Mouse (Mus musculus): Measurements from ENCODE around the gene Rbbp4. TPM values are rescaled to one million over a fixed set of nuclear protein-coding genes. Genes with fewer than 3 reads are reported as not detected.

Gene Rbbp4
- polyA plus RNA-seq (2015; fragmentation: Nextera tagmentation; extraction: Ambion mirVana): 149 and 153 TPM in 2 replicates

DNA sequence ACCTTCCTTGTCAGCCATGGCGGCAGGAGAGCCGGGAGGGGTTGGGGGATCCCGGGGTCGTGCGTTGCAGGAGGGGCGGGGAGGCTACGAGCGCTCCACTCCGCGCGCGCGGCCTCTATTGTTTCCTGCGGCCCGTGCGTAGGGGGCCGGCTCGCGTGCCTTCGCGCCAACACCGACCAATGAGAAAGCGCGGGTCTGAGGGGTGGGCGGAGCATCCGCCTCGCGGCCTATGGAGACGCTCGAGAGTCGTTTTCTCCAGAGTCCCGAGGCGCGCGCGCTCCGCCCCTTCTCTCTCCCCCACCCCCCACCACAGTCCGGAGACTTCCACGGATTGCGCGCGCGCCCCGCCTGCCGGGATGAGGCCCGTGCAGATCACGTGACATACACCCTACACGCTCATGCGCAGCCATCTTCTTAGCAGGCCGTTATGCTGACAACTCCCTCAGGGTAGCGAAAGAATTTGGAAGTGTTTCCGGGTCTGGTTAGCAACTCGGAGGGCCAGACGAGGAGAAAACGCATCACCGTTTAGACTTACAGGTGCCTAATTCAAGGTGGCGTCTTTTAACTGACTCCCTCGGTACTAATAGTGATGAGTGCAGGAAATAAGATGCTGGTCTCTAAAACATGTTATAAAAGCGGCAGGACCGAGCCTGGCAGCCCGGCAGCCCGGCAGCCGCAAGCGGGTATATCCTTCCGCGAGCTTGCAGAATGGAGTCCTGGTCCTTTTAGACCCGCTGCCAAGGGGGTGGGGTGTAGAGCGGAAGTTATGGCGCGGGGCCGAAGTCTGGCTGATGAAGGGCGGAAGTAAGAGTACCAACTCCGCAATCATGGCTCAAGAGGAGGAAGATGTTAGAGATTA is at the start of gene Rbbp4, which contains the start of gene Zbtb8os:
Gene Rbbp4, minus strand, starts transcription at position 155 of the 859 bp plus-strand sequence.
Gene Zbtb8os, plus strand, starts transcription at position 480 of the 859 bp plus-strand sequence.
- peak within 1 kb of the TSS; percentile 86 for H3K4me3 ChIP-seq (ENCODE audit: low read depth, low read length)

DNA sequence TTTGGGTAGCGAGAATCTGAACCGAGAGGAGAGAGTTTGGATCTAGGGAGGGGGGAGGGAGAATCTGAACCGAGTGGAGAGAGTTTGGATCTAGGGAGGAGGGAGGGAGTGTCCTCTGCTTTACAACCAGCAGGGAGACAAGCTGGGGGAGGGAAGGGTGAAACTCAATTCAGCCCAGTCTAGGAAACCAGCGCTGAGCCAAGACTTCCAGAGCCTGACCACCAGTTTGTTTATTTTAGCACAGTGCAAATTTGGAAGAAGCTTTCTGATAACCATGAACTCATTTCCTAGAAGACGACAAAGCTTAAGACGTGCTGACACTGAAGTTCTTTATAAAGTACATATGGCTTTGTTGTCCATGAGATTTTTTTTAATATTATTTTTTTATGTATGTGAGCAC is 49.3 kb upstream of the Rbbp4 start:
- H3K4me1 ChIP-seq (replicated peaks; ENCODE audit: control insufficient read depth, insufficient read depth): no peaks in the 10 kb centered on the region
- H3K4me2 ChIP-seq (replicated peaks; ENCODE audit: low read depth): peak overlapping the region; percentile 21
- H3K9ac ChIP-seq (ENCODE audit: low read length): no peak overlapping the region
- WGBS: 6% methylated on average over 6 of the region's 6 CpGs
- H3K9me3 ChIP-seq (ENCODE audit: control insufficient read depth, low read length): no peaks in the 10 kb centered on the region
- H3K27me3 ChIP-seq (ENCODE audit: control insufficient read depth, insufficient read depth, low read length): no peaks in the 10 kb centered on the region
- no peaks in the 10 kb centered on the region for H3K36me3 ChIP-seq (ENCODE audit: control insufficient read depth, insufficient read depth, low read length)
- no peak overlapping the region for H3K4me3 ChIP-seq (ENCODE audit: low read depth, low read length)
- DNase-seq (ENCODE audit: low spot score) (peak; percentile 53), ATAC-seq (ENCODE audit: low FRiP score, low TSS enrichment) (peak; percentile 82)
- H3K27ac ChIP-seq (replicated peaks): peak overlapping the region; percentile 75
- TF ChIP-seq CTCF (IDR thresholded peaks at IDR 0.05; ENCODE audit: low read depth) (no peak), EP300 (optimal IDR thresholded peaks at IDR 0.05) (no peak)

More for the DNA sequence above, at the start of gene Rbbp4, which contains the start of gene Zbtb8os:
- ATAC-seq (ENCODE audit: low FRiP score, low TSS enrichment) (peak; percentile 97), DNase-seq (ENCODE audit: low spot score) (peak; percentile 100)
- TF ChIP-seq EP300 (optimal IDR thresholded peaks at IDR 0.05) (peak; percentile 92), CTCF (IDR thresholded peaks at IDR 0.05; ENCODE audit: low read depth) (no peak; the same call in 1 of the 2 replicates)
- Histone ChIP-seq H3K36me3 (ENCODE audit: control insufficient read depth, insufficient read depth, low read length) (0 out of 2 replicates have a peak, but pooled peaks cover 3% of the 10 kb centered on the region), H3K4me2 (replicated peaks; ENCODE audit: low read depth) (peak within 1 kb of the TSS; percentile 80), H3K9me3 (ENCODE audit: control insufficient read depth, low read length) (no peaks in the 10 kb centered on the region), H3K4me1 (replicated peaks; ENCODE audit: control insufficient read depth, insufficient read depth) (0 out of 2 replicates have a peak, but pooled peaks cover 2% of the 10 kb centered on the region), H3K27ac (replicated peaks) (peak within 1 kb of the TSS; percentile 97), H3K27me3 (ENCODE audit: control insufficient read depth, insufficient read depth, low read length) (no peaks in the 10 kb centered on the region), H3K9ac (ENCODE audit: low read length) (peak within 1 kb of the TSS; percentile 93)
- WGBS: under 1% methylated on average over 62 of the region's 73 CpGs

DNA sequence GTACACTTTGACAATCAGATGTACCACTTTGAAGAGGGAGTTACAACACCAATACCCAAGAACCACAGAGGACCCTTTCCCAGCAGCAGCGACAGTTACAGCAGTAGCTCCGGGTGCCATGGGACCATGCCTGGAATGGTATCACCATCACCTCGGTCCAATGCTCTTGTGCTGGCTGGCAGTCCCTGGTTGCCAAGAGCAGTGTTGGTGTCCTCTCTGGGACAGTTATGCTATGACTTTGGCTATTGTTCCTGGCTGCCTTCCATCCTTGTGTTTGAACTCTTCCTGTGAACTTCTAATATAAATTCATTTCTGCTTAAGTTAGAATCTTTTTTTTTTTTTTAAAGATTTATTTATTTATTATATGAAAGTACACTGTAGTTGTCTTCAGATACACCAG is 48.4 kb upstream of the Rbbp4 start:
- no peaks in the 10 kb centered on the region for H3K36me3 ChIP-seq (ENCODE audit: control insufficient read depth, insufficient read depth, low read length)
- ATAC-seq (ENCODE audit: low FRiP score, low TSS enrichment) (no peak), DNase-seq (ENCODE audit: low spot score) (no peak)
- no peak for TF ChIP-seq EP300 (optimal IDR thresholded peaks at IDR 0.05)
- no peak overlapping the region for H3K27ac ChIP-seq (replicated peaks)
- H3K27me3 ChIP-seq (ENCODE audit: control insufficient read depth, insufficient read depth, low read length): no peaks in the 10 kb centered on the region
- H3K9me3 ChIP-seq (ENCODE audit: control insufficient read depth, low read length): no peaks in the 10 kb centered on the region
- no peak overlapping the region for H3K4me3 ChIP-seq (ENCODE audit: low read depth, low read length)
- WGBS: 84% methylated on average over 3 of the region's 3 CpGs
- no peak overlapping the region for H3K4me2 ChIP-seq (replicated peaks; ENCODE audit: low read depth)
- no peak overlapping the region for H3K9ac ChIP-seq (ENCODE audit: low read length)
- H3K4me1 ChIP-seq (replicated peaks; ENCODE audit: control insufficient read depth, insufficient read depth): no peaks in the 10 kb centered on the region

- Histone ChIP-seq H3K36me3 (ENCODE audit: control insufficient read depth, insufficient read depth, low read length) (no peaks in the 10 kb centered on the region), H3K4me3 (ENCODE audit: low read depth, low read length) (no peak overlapping the region), H3K27me3 (ENCODE audit: control insufficient read depth, insufficient read depth, low read length) (no peaks in the 10 kb centered on the region), H3K27ac (replicated peaks) (peak overlapping the region; percentile 63), H3K9ac (ENCODE audit: low read length) (no peak overlapping the region), H3K4me1 (replicated peaks; ENCODE audit: control insufficient read depth, insufficient read depth) (no peaks in the 10 kb centered on the region), H3K4me2 (replicated peaks; ENCODE audit: low read depth) (no peak overlapping the region), H3K9me3 (ENCODE audit: control insufficient read depth, low read length) (no peaks in the 10 kb centered on the region)
- no peak for TF ChIP-seq EP300 (optimal IDR thresholded peaks at IDR 0.05)
- no peak for TF ChIP-seq CTCF (IDR thresholded peaks at IDR 0.05; ENCODE audit: low read depth)
- ATAC-seq (ENCODE audit: low FRiP score, low TSS enrichment) (no peak), DNase-seq (ENCODE audit: low spot score) (no peak)
- WGBS: 83% methylated on average over 2 of the region's 2 CpGs
Measured at GRCm38 (mm10) chr4:129382488-129382887, 47.3 kb upstream of the Rbbp4 start.

DNA sequence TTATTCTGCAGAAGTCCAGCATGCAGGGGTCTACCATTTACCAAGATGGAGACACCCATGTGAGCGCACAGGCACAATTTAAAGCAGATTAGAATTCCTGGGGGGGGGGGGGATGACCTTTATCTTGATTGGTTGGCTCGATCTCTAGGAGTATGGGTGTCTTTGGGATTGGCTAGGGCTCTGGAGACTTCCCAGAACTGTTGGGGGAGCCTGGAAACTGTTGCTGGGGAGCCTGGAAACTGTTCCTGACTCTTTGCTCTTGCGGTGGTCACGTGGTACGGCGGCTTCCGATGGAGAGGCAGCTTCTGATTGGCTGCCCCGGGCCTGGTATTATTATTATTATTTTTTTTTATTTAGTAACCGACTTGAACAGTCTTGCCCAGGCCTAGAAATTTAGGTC is 46.9 kb upstream of the Rbbp4 start:
- Histone ChIP-seq H3K9ac (ENCODE audit: low read length) (no peak overlapping the region), H3K4me3 (ENCODE audit: low read depth, low read length) (no peak overlapping the region), H3K27me3 (ENCODE audit: control insufficient read depth, insufficient read depth, low read length) (no peaks in the 10 kb centered on the region), H3K4me2 (replicated peaks; ENCODE audit: low read depth) (no peak overlapping the region), H3K9me3 (ENCODE audit: control insufficient read depth, low read length) (no peaks in the 10 kb centered on the region), H3K27ac (replicated peaks) (peak overlapping the region; percentile 58; the same call in 1 of the 2 replicates), H3K4me1 (replicated peaks; ENCODE audit: control insufficient read depth, insufficient read depth) (no peaks in the 10 kb centered on the region), H3K36me3 (ENCODE audit: control insufficient read depth, insufficient read depth, low read length) (no peaks in the 10 kb centered on the region)
- no peak for ATAC-seq (ENCODE audit: low FRiP score, low TSS enrichment)
- TF ChIP-seq EP300 (optimal IDR thresholded peaks at IDR 0.05) (no peak), CTCF (IDR thresholded peaks at IDR 0.05; ENCODE audit: low read depth) (no peak)
- DNase-seq (ENCODE audit: low spot score): no peak
- WGBS: 93% methylated on average over 9 of the region's 9 CpGs

DNA sequence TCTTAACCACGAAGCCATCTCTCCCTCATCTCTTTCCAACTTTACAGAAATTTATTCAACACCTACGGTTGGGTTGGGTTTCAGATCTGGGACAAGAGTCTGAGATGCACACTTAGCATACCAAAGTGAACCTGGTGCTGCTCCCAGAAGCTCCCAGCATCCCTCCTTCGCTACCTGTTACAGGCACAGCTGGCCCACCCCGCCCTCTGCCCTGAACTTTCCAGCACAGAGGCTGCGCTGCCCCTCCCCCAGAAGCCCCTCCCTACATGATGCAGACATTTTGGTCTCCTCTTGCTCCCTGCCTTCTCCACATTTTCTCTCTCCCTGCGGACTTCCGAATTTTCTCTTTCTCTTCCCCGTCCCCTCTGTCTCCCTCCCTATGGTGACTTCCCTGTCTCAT is 46.0 kb upstream of the Rbbp4 start:
- no peak overlapping the region for H3K4me3 ChIP-seq (ENCODE audit: low read depth, low read length)
- DNase-seq (ENCODE audit: low spot score) (no peak), ATAC-seq (ENCODE audit: low FRiP score, low TSS enrichment) (no peak)
- TF ChIP-seq CTCF (IDR thresholded peaks at IDR 0.05; ENCODE audit: low read depth): no peak
- no peak overlapping the region for H3K4me2 ChIP-seq (replicated peaks; ENCODE audit: low read depth)
- H3K9me3 ChIP-seq (ENCODE audit: control insufficient read depth, low read length): no peaks in the 10 kb centered on the region
- H3K4me1 ChIP-seq (replicated peaks; ENCODE audit: control insufficient read depth, insufficient read depth): no peaks in the 10 kb centered on the region
- no peaks in the 10 kb centered on the region for H3K27me3 ChIP-seq (ENCODE audit: control insufficient read depth, insufficient read depth, low read length)
- H3K36me3 ChIP-seq (ENCODE audit: control insufficient read depth, insufficient read depth, low read length): no peaks in the 10 kb centered on the region
- H3K27ac ChIP-seq (replicated peaks): no peak overlapping the region
- no peak overlapping the region for H3K9ac ChIP-seq (ENCODE audit: low read length)
- WGBS: 72% methylated on average over 8 of the region's 8 CpGs
